8 mouse cellular contexts compared by ENCODE assay signal in genomic region chr5:92239333-92240232, GRCm38 (mm10). TPM values are rescaled to one million over a fixed set of nuclear protein-coding genes. Genes with fewer than 3 reads are reported as not detected.
DNase-seq lines count a peak whose midpoint lies in the region; ATAC-seq lines count a peak whose summit lies in the region.

No protein-coding gene starts in this region.

- no peak overlapping the region for H3K9ac ChIP-seq in midbrain, embryonic 15.5 days

- H3K4me3 ChIP-seq in heart, embryonic 10.5 days = peak overlapping the region; percentile 27; the same call in 1 of the 2 replicates
- H3K4me3 ChIP-seq in limb, embryonic 10.5 days = peak overlapping the region; percentile 22; the same call in 1 of the 2 replicates
- H3K4me3 ChIP-seq in midbrain, embryonic 15.5 days = no peak overlapping the region

- 0 out of 2 replicates have a peak, but pooled peaks cover 13% of the 10 kb centered on the region for H3K4me1 ChIP-seq in heart, embryonic 10.5 days
- H3K4me1 ChIP-seq in limb, embryonic 10.5 days = no peaks in the 10 kb centered on the region
- H3K4me1 ChIP-seq in midbrain, embryonic 15.5 days = 0 out of 2 replicates have a peak, but pooled peaks cover 3% of the 10 kb centered on the region

- peak overlapping the region; percentile 19 for H3K4me2 ChIP-seq in midbrain, embryonic 15.5 days

- DNase-seq in 3134 (ENCODE audit: extremely low read depth, insufficient read length, low spot score) = peak; percentile 26
- DNase-seq in adrenal gland, adult (ENCODE audit: inconsistent age in 2 of 2, low spot score in 1 of 2) = peak; percentile 60 to 90
- peak; percentile 67 for DNase-seq in embryo, embryonic 9.5 days (ENCODE audit: extremely low spot score)
- DNase-seq in heart, embryonic 10.5 days (ENCODE audit: low spot score) = peak; percentile 85
- peak; percentile 88 for DNase-seq in kidney, adult 9 months
- peak; percentile 69 for DNase-seq in limb, embryonic 10.5 days (ENCODE audit: low spot score)
- DNase-seq in thymus, adult 18-20 months = peak; percentile 26 to 33

- peak overlapping the region; percentile 42 for H3K27ac ChIP-seq in heart, embryonic 10.5 days
- H3K27ac ChIP-seq in limb, embryonic 10.5 days = peak overlapping the region; percentile 62
- no peak overlapping the region; the same call in 1 of the 2 replicates for H3K27ac ChIP-seq in midbrain, embryonic 15.5 days

- ATAC-seq in midbrain, embryonic 15.5 days (replicated peaks) = peak; percentile 89

- H3K27me3 ChIP-seq in heart, embryonic 10.5 days (ENCODE audit: insufficient read depth, poor library complexity, severe bottlenecking) = no peaks in the 10 kb centered on the region
- no peaks in the 10 kb centered on the region for H3K27me3 ChIP-seq in limb, embryonic 10.5 days (ENCODE audit: low read depth, poor library complexity, severe bottlenecking)
- no peaks in the 10 kb centered on the region for H3K27me3 ChIP-seq in midbrain, embryonic 15.5 days (replicated peaks)

- no peaks in the 10 kb centered on the region for H3K9me3 ChIP-seq in heart, embryonic 10.5 days
- no peaks in the 10 kb centered on the region for H3K9me3 ChIP-seq in limb, embryonic 10.5 days (replicated peaks)
- no peaks in the 10 kb centered on the region for H3K9me3 ChIP-seq in midbrain, embryonic 15.5 days

- WGBS in heart, embryonic 10.5 days = 40% methylated on average over 29 of the region's 29 CpGs
- 51% methylated on average over 29 of the region's 29 CpGs for WGBS in limb, embryonic 10.5 days
- WGBS in midbrain, embryonic 15.5 days = 44% methylated on average over 29 of the region's 29 CpGs

- H3K36me3 ChIP-seq in heart, embryonic 10.5 days = no peaks in the 10 kb centered on the region
- no peaks in the 10 kb centered on the region for H3K36me3 ChIP-seq in limb, embryonic 10.5 days
- H3K36me3 ChIP-seq in midbrain, embryonic 15.5 days (replicated peaks) = no peaks in the 10 kb centered on the region

RNA-seq across cellular contexts. Expression of gene Ppef2, which starts 16.5 kb away (rescaled TPM):
- 0.14 TPM in 1 of 2 replicates, not detected in the other for polyA plus RNA-seq in heart, embryonic 10.5 days (2016; fragmentation: Nextera tagmentation; extraction: Ambion mirVana)
- polyA plus RNA-seq in limb, embryonic 10.5 days (2016; fragmentation: Nextera tagmentation; extraction: Ambion mirVana) = 0.16 and 0.58 TPM in 2 replicates
- polyA plus RNA-seq in midbrain, embryonic 15.5 days (2015; fragmentation: Nextera tagmentation; extraction: Ambion mirVana) = 0.50 and 0.99 TPM in 2 replicates

RNA-seq across cellular contexts. Expression of gene U90926, which starts 24.4 kb away (rescaled TPM):
- not detected in 2 replicates for polyA plus RNA-seq in heart, embryonic 10.5 days (2016; fragmentation: Nextera tagmentation; extraction: Ambion mirVana)
- not detected in 2 replicates for polyA plus RNA-seq in limb, embryonic 10.5 days (2016; fragmentation: Nextera tagmentation; extraction: Ambion mirVana)
- polyA plus RNA-seq in midbrain, embryonic 15.5 days (2015; fragmentation: Nextera tagmentation; extraction: Ambion mirVana) = not detected in 2 replicates

RNA-seq across cellular contexts. Expression of gene Naaa, which starts 38.4 kb away (rescaled TPM):
- 7.0 and 9.2 TPM in 2 replicates for polyA plus RNA-seq in heart, embryonic 10.5 days (2016; fragmentation: Nextera tagmentation; extraction: Ambion mirVana)
- 8.8 and 9.2 TPM in 2 replicates for polyA plus RNA-seq in limb, embryonic 10.5 days (2016; fragmentation: Nextera tagmentation; extraction: Ambion mirVana)
- polyA plus RNA-seq in midbrain, embryonic 15.5 days (2015; fragmentation: Nextera tagmentation; extraction: Ambion mirVana) = 16.4 and 17.7 TPM in 2 replicates

Comparison
In these comparisons a context has a peak if more than half of its experiments do, and no peak if none do; other contexts are left out.
1. DNase-seq: peak in every context shown above with its lines; median percentile 88 in kidney, adult 9 months; 85 in heart, embryonic 10.5 days; 75 in adrenal gland, adult; 69 in limb, embryonic 10.5 days; 67 in embryo, embryonic 9.5 days; 30 in thymus, adult 18-20 months; 26 in 3134.